Mouse (Mus musculus) embryonic facial prominence, embryonic 10.5 days (tissue): ENCODE results near the gene Gm10577. TPM values are rescaled to one million over a fixed set of nuclear protein-coding genes. Genes with fewer than 3 reads are reported as not detected.

ENCODE experiments used
- DNase-seq: peaks from one replicate; pipeline ENCODE4 v3.0.0-alpha.2; 2017; ENCODE audit warnings: low spot score
- H3K27ac ChIP-seq: fragments of 300-500 bp; sonication (generic); replicated peaks from 2 replicates; pipeline ENCODE4 v1.5.1; 2016; ENCODE audit warnings: mild to moderate bottlenecking
- H3K27me3 ChIP-seq: fragments of 300-500 bp; sonication (generic); replicated peaks from 2 replicates; pipeline ENCODE4 v1.6.1; 2016; ENCODE audit warnings: low read depth, mild to moderate bottlenecking; ENCODE audit not compliant: poor library complexity, severe bottlenecking
- H3K36me3 ChIP-seq: fragments of 300-500 bp; sonication (generic); replicated peaks from 2 replicates; pipeline ENCODE4 v1.6.1; 2016; ENCODE audit warnings: mild to moderate bottlenecking, moderate library complexity
- H3K4me1 ChIP-seq: fragments of 300-500 bp; sonication (generic); 2 replicates; pipeline ENCODE4 v1.6.1; 2016
- H3K4me3 ChIP-seq: fragments of 300-500 bp; sonication (generic); 2 replicates; pipeline ENCODE4 v1.5.1; 2016; ENCODE audit warnings: mild to moderate bottlenecking, moderate library complexity
- H3K9me3 ChIP-seq: fragments of 300-500 bp; sonication (generic); 2 replicates; pipeline ENCODE4 v1.6.1; 2016; ENCODE audit warnings: mild to moderate bottlenecking
- WGBS: fragments of 180-500 bp; shearing (Covaris S2); methylation state at CpG from one replicate; pipeline ENCODE4 v1.1.7; 2016; 5-methylcytosine and 5-hydroxymethylcytosine counted together
- polyA plus RNA-seq: library from polyadenylated mRNA; unstranded; fragments of >200 nt; fragmentation: Nextera tagmentation; extraction: Ambion mirVana; gene quantifications from 2 replicates; pipeline ENCODE4 v1.2.1, GENCODE M21; 2016

The Gm10577 gene
- not detected in 2 replicates for polyA plus RNA-seq

GRCm38 (mm10) chr4:101020596-101020995 lies at the start of gene Gm10577:
Gene Gm10577, minus strand, starts transcription at chr4:101020696.
- H3K9me3 ChIP-seq: peaks cover 15% of the 10 kb centered on the region
- H3K36me3 ChIP-seq: no peaks in the 10 kb centered on the region
- H3K4me1 ChIP-seq: no peaks in the 10 kb centered on the region
- no peak for DNase-seq
- no peaks in the 10 kb centered on the region for H3K27me3 ChIP-seq
- no peak within 1 kb of the TSS for H3K27ac ChIP-seq
- H3K4me3 ChIP-seq: no peak within 1 kb of the TSS
- 84% methylated on average over 4 of the region's 4 CpGs for WGBS

GRCm38 (mm10) chr4:101069154-101069971 lies 48.9 kb upstream of the Gm10577 start:
- WGBS: 2% methylated on average over 55 of the region's 55 CpGs
- Histone ChIP-seq H3K27ac (peak overlapping the region; percentile 90), H3K9me3 (no peaks in the 10 kb centered on the region), H3K36me3 (no peaks in the 10 kb centered on the region), H3K4me1 (peaks cover 10% of the 10 kb centered on the region; the same call in 1 of the 2 replicates), H3K27me3 (peaks cover 12% of the 10 kb centered on the region), H3K4me3 (peak overlapping the region; percentile 90)
- peak; percentile 64 for DNase-seq

GRCm38 (mm10) chr4:101068786-101069153 lies 48.3 kb upstream of the Gm10577 start, which contains the start of gene Raver2:
Gene Raver2, plus strand, starts transcription at chr4:101068983.
- H3K4me1 ChIP-seq: peaks cover 10% of the 10 kb centered on the region; the same call in 1 of the 2 replicates
- under 1% methylated on average over 54 of the region's 54 CpGs for WGBS
- H3K27me3 ChIP-seq: peaks cover 12% of the 10 kb centered on the region
- H3K36me3 ChIP-seq: no peaks in the 10 kb centered on the region
- peak within 1 kb of the TSS; percentile 90 for H3K27ac ChIP-seq
- peak within 1 kb of the TSS; percentile 90 for H3K4me3 ChIP-seq
- H3K9me3 ChIP-seq: no peaks in the 10 kb centered on the region
- DNase-seq: peak; percentile 85

GRCm38 (mm10) chr4:101066401-101066800 lies 45.9 kb upstream of the Gm10577 start:
- Histone ChIP-seq H3K4me1 (peaks cover 10% of the 10 kb centered on the region; the same call in 1 of the 2 replicates), H3K36me3 (no peaks in the 10 kb centered on the region), H3K4me3 (no peak overlapping the region), H3K9me3 (peaks cover 2% of the 10 kb centered on the region; the same call in 1 of the 2 replicates), H3K27me3 (peaks cover 12% of the 10 kb centered on the region), H3K27ac (no peak overlapping the region)
- 68% methylated on average over 5 of the region's 5 CpGs for WGBS
- no peak for DNase-seq

GRCm38 (mm10) chr4:101062146-101062545 lies 41.6 kb upstream of the Gm10577 start:
- no peak overlapping the region for H3K4me3 ChIP-seq
- H3K4me1 ChIP-seq: no peaks in the 10 kb centered on the region
- no peak for DNase-seq
- peaks cover 5% of the 10 kb centered on the region; the same call in 1 of the 2 replicates for H3K9me3 ChIP-seq
- no peaks in the 10 kb centered on the region for H3K27me3 ChIP-seq
- 77% methylated on average over 2 of the region's 2 CpGs for WGBS
- no peaks in the 10 kb centered on the region for H3K36me3 ChIP-seq
- no peak overlapping the region for H3K27ac ChIP-seq

GRCm38 (mm10) chr4:101046576-101046975 lies 26.1 kb upstream of the Gm10577 start:
- Histone ChIP-seq H3K27me3 (no peaks in the 10 kb centered on the region), H3K4me3 (no peak overlapping the region), H3K36me3 (no peaks in the 10 kb centered on the region), H3K4me1 (no peaks in the 10 kb centered on the region), H3K27ac (no peak overlapping the region), H3K9me3 (no peaks in the 10 kb centered on the region)
- WGBS: 77% methylated on average over 4 of the region's 4 CpGs
- no peak for DNase-seq

- no peaks in the 10 kb centered on the region for H3K36me3 ChIP-seq
- H3K27ac ChIP-seq: no peak overlapping the region
- H3K4me1 ChIP-seq: no peaks in the 10 kb centered on the region
- H3K4me3 ChIP-seq: no peak overlapping the region
- no peak for DNase-seq
- H3K9me3 ChIP-seq: no peaks in the 10 kb centered on the region
- H3K27me3 ChIP-seq: no peaks in the 10 kb centered on the region
These were observed 23.7 kb upstream of the Gm10577 start for GRCm38 (mm10) chr4:101044149-101044548.

- WGBS: 84% methylated on average over 2 of the region's 2 CpGs
- Histone ChIP-seq H3K4me1 (no peaks in the 10 kb centered on the region), H3K27me3 (no peaks in the 10 kb centered on the region), H3K4me3 (no peak overlapping the region), H3K36me3 (no peaks in the 10 kb centered on the region), H3K9me3 (no peaks in the 10 kb centered on the region), H3K27ac (no peak overlapping the region)
- no peak for DNase-seq
These were observed 23.2 kb upstream of the Gm10577 start for GRCm38 (mm10) chr4:101043691-101044090.

DNA sequence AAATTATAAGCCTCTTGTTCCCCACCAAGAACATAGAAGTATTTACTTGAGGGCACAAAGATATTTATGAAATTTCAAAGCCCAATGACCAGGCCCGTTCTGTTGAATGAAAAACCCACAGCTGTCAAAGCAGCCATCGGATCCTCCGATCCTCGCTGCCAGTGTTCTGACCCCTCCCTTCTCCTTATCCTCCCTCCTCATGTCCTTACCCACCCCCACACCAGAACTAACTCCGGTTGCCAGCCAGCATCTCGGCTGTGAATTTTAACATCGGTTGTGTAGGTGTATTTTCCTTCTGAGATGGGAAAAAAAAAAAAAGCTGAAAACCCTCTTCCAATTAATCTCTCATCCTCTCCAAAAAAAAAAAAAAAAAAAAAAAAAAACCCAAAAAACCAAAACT lies 16.7 kb upstream of the Gm10577 start:
- DNase-seq: no peak
- Histone ChIP-seq H3K36me3 (no peaks in the 10 kb centered on the region), H3K9me3 (no peaks in the 10 kb centered on the region), H3K27ac (no peak overlapping the region), H3K4me1 (no peaks in the 10 kb centered on the region), H3K27me3 (no peaks in the 10 kb centered on the region), H3K4me3 (no peak overlapping the region)
- 67% methylated on average over 7 of the region's 7 CpGs for WGBS

DNA sequence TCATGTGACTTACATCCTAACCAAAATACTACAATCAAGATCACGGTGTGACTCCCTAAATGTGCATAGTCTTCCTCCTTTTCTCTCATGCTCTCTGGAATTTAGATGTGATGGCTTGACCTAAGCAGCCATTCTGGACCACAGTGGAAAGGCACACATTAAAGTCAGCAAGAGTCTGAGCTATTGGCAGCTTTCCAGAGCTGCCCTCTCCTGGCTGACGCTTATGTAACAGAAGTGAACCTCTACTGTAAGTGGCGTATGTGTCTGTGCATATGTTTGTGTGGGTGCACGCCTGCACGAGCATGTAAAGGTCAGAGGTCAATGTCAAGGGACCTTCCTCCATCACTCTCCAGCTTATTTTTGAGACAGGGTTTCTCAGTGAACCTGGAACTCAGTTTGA lies 14.6 kb upstream of the Gm10577 start:
- 90% methylated on average over 5 of the region's 5 CpGs for WGBS
- no peak overlapping the region for H3K4me3 ChIP-seq
- no peaks in the 10 kb centered on the region for H3K4me1 ChIP-seq
- no peak for DNase-seq
- no peaks in the 10 kb centered on the region for H3K36me3 ChIP-seq
- no peaks in the 10 kb centered on the region for H3K9me3 ChIP-seq
- H3K27me3 ChIP-seq: no peaks in the 10 kb centered on the region
- no peak overlapping the region for H3K27ac ChIP-seq

DNA sequence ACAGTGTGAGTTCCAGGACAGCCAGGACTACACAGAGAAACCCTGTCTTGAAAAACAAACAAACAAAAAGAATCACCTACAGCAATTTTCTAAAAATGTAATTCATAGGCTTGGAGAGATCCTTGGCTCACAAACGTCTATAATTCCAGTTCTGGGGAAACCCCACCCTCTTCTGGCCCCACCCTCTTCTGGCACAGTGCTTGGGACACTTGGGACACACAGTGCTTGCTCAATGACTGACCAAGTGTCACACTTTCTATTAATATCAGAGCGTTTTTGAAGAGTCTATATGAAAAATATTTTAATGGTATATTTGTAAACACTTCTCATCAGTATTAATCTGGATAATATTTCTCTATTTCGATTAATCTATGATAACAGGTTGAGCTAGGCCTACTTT lies 12.6 kb upstream of the Gm10577 start:
- 75% methylated on average over 3 of the region's 3 CpGs for WGBS
- no peak for DNase-seq

GRCm38 (mm10) chr4:101027852-101028411 lies 7.4 kb upstream of the Gm10577 start:
- no peaks in the 10 kb centered on the region for H3K4me1 ChIP-seq
- 90% methylated on average over 9 of the region's 9 CpGs for WGBS

More for the DNA sequence above, 12.6 kb upstream of the Gm10577 start:
- H3K4me3 ChIP-seq: no peak overlapping the region
- no peak overlapping the region for H3K27ac ChIP-seq
- no peaks in the 10 kb centered on the region for H3K27me3 ChIP-seq
- H3K36me3 ChIP-seq: no peaks in the 10 kb centered on the region
- no peaks in the 10 kb centered on the region for H3K4me1 ChIP-seq
- H3K9me3 ChIP-seq: no peaks in the 10 kb centered on the region

DNA sequence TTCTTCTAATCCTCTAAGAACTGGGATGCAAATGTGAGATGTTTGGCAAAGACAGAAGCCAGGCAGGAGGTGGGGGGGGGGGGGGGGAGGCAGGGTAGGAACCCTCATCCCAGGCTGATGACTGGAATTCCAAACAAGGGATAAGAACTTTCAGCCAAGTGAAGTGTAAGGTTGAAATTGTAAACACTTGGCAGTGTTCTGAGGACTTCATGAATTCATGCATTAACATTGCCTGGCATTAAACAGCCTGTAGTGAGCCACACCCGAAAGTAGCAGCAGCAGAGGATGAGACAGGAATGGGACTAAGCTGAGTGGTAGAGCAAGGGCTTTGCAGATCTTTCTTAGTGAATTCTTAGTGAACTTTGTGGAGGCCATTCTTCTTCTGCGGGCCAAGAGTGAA lies 6.5 kb upstream of the Gm10577 start:
- H3K9me3 ChIP-seq: peaks cover 9% of the 10 kb centered on the region
- no peaks in the 10 kb centered on the region for H3K4me1 ChIP-seq
- H3K4me3 ChIP-seq: no peak overlapping the region
- no peak overlapping the region for H3K27ac ChIP-seq
- no peak for DNase-seq
- no peaks in the 10 kb centered on the region for H3K36me3 ChIP-seq
- H3K27me3 ChIP-seq: no peaks in the 10 kb centered on the region
- WGBS: 89% methylated on average over 2 of the region's 2 CpGs

More at GRCm38 (mm10) chr4:101027852-101028411, 7.4 kb upstream of the Gm10577 start:
- no peak overlapping the region for H3K27ac ChIP-seq
- peaks cover 5% of the 10 kb centered on the region for H3K9me3 ChIP-seq
- no peak overlapping the region for H3K4me3 ChIP-seq
- no peak for DNase-seq
- no peaks in the 10 kb centered on the region for H3K36me3 ChIP-seq
- no peaks in the 10 kb centered on the region for H3K27me3 ChIP-seq
